Mouse (Mus musculus) WW6 (cell line): ENCODE results near the gene Tmem167.

ENCODE experiments used
- DNase-seq: peaks from one replicate; pipeline ENCODE4 v3.0.0-alpha.2; 2013; ENCODE audit warnings: low read depth, low spot score

Gene Tmem167

DNA sequence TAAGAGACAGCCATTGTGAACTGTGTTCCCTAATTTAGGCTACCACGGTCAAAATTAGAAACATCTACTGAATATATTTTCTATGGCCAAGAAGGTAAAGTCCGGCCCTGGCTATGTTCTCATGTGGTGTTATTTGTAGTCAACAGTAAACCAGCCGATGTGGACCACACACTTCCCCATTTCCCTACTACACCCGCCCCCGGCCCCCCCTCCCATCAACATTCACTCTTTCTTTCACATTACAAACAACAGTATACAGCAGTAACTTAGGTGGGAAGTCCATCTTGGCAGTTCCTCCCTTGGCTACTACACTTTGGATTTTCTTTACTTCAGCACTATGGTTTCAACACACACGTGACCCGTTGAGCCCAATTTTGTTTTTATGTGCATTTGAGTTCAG lies 94.6 kb downstream of the Tmem167 start:
- no peak for DNase-seq

GRCm38 (mm10) chr13:90186694-90187093 lies 97.8 kb downstream of the Tmem167 start:
- DNase-seq, result no peak

DNA sequence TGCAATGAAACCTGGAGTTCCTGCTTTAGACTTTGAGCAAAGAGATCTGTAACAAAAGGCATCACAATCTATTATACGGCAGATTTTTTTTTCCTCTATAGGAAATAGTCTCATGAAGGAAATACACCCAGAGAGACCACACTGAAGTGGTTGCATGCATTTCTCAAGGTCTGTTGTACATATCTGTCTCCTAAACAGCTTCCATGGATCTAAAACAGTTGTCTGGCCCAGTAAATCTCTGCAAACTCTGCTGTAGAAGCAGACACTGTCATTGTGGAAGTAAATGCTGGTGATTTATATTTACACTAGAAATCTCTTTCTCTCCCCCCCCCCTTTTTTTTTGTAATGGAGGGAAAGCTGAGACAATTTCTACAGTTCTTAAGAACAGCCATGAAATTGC lies 99.1 kb downstream of the Tmem167 start:
- DNase-seq, result no peak

DNA sequence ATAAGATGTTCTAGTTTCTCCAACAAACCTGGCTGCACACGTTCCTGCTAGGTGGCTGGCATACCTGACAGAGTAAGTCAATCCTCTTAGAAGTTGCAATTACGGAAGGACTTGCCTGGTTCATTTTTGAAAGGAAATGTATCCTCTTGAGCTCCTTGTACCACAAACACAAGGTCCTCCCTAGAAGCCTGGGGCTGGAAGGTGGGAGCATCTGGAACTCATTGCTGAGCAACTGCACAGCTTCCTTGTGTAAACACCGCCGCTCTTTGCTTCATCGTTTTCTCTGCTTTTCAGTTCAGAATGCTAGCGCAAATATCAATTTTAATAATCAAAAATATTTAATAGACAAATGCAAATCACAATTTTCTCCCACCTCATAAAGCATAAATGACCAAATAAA lies 102.9 kb downstream of the Tmem167 start:
- no peak for DNase-seq
